Mouse (Mus musculus) kidney, postnatal 0 days (tissue): ENCODE measurements around the gene Eya2. TPM values are rescaled to one million over a fixed set of nuclear protein-coding genes. Genes with fewer than 3 reads are reported as not detected.

Experiments used
- ATAC-seq: fragments of 200-750 bp; cut with Nextera tagmentation; replicated peaks from 2 replicates; pipeline ENCODE4 v1.8.0; 2017; ENCODE audit warnings: low read depth, moderate number of reproducible peaks, moderate TSS enrichment, moderate library complexity; ENCODE audit not compliant: low FRiP score
- DNase-seq: peaks from one replicate; pipeline ENCODE4 v3.0.0-alpha.2; 2016; ENCODE audit warnings: low spot score
- H3K27ac ChIP-seq: fragments of 300-500 bp; sonication (generic); 2 replicates; pipeline ENCODE4 v1.5.1; 2014; ENCODE audit warnings: mild to moderate bottlenecking
- H3K27me3 ChIP-seq: fragments of 300-500 bp; sonication (generic); 2 replicates; pipeline ENCODE4 v1.6.1; 2014; ENCODE audit warnings: low read length, mixed read lengths; ENCODE audit not compliant: insufficient read depth
- H3K36me3 ChIP-seq: fragments of 300-500 bp; sonication (generic); 2 replicates; pipeline ENCODE4 v1.6.1; 2014; ENCODE audit warnings: low read length, mixed read lengths; ENCODE audit not compliant: insufficient read depth
- H3K4me1 ChIP-seq: fragments of 300-500 bp; sonication (generic); replicated peaks from 2 replicates; pipeline ENCODE4 v1.6.1; 2014; ENCODE audit warnings: antibody characterized with exemption, low read length, mixed read lengths; ENCODE audit not compliant: insufficient read depth
- H3K4me2 ChIP-seq: fragments of 300-500 bp; sonication (generic); 2 replicates; pipeline ENCODE4 v1.6.1; 2014; ENCODE audit warnings: mild to moderate bottlenecking, low read length, moderate library complexity, mixed read lengths
- H3K4me3 ChIP-seq: fragments of 300-500 bp; sonication (generic); replicated peaks from 2 replicates; pipeline ENCODE4 v1.5.1; 2014; ENCODE audit warnings: low read depth, low read length
- H3K9ac ChIP-seq: fragments of 300-500 bp; sonication (generic); 2 replicates; pipeline ENCODE4 v1.6.1; 2014; ENCODE audit warnings: low read depth, low read length
- H3K9me3 ChIP-seq: fragments of 300-500 bp; sonication (generic); replicated peaks from 2 replicates; pipeline ENCODE4 v1.6.1; 2016; ENCODE audit warnings: low read length, inconsistent platforms, mixed read lengths
- CTCF ChIP-seq: IDR thresholded peaks from 2 replicates; pipeline ENCODE4 v1.5.1; 2016; ENCODE audit warnings: antibody characterized with exemption, low read depth, mild to moderate bottlenecking, moderate library complexity
- WGBS: fragments of 180-500 bp; shearing (Covaris S2); extraction: QIAGEN DNeasy Blood & Tissue Kit; methylation state at CpG from one replicate; pipeline ENCODE4 v1.1.7; 2014; 5-methylcytosine and 5-hydroxymethylcytosine counted together
- polyA plus RNA-seq: library from polyadenylated mRNA; unstranded; fragments of >200 nt; fragmentation: Nextera tagmentation; extraction: Ambion mirVana; gene quantifications from 2 replicates; pipeline ENCODE4 v1.2.1, GENCODE M21; 2015

Eya2 gene
- polyA plus RNA-seq, 1 experiment from 2014 or later = 6.3 TPM

DNA sequence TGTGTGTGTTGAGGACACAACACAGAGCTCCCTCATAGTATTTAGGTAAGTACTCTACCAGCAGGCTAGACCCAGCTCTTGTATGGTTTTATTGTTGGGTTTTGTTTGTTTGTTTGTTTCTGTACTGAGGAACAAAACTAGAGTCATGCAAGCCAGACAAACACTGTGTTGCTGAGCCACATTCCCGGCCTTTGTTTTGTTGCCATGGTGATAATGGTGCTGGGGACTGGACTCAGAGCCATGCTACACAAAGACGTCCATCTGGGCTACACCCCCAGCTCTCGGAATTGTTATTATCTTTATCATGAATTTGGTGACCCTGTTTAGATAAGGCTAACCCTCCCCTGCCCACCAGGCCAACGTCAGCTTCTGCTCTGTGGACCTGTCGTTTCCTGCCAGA lies 163.7 kb downstream of the Eya2 start:
- WGBS = 20% methylated on average over 5 of the region's 5 CpGs
- DNase-seq = peak; percentile 57

DNA sequence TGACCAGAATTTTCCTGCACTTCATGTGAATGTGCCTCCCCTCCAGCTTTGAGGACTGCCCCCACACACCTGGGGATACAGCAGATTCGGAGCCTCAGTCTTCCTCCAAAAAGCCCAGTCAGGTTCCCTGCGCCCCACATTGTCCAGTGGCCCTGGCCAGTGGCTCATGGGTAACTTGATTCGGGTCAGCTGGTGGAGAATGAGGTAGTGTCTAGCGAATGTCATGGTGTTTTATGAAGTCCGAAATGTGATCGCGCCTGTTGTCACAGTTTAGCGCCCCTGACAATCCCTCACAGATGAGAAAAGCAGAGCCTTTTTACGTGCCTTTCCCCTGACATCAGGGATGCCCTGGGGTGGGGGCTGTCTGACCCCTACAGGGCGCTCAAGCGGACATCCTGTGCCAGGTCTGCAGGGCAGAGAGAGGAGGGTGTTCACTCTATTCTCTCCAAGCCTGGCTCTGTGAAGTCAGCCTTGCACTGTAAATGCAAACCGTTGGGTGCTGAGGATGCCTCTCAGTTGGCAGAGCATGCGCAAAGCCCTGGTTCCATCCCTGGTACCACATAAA lies 164.7 kb downstream of the Eya2 start:
- 43% methylated on average over 13 of the region's 13 CpGs for whole genome bisulfite sequencing
- ATAC-seq (peak; percentile 91), DNase-seq (peak; percentile 88)
- TF ChIP-seq CTCF = no peak
- H3K27ac ChIP-seq = no peak overlapping the region
- H3K27me3 ChIP-seq = no peaks in the 10 kb centered on the region
- H3K36me3 ChIP-seq = no peaks in the 10 kb centered on the region
- H3K4me3 ChIP-seq = no peak overlapping the region
- H3K4me1 ChIP-seq = no peaks in the 10 kb centered on the region
- no peak overlapping the region for H3K9ac ChIP-seq
- H3K9me3 ChIP-seq = no peaks in the 10 kb centered on the region
- no peak overlapping the region for H3K4me2 ChIP-seq

More for the DNA sequence above, 163.7 kb downstream of the Eya2 start:
- TF ChIP-seq CTCF = no peak
- Histone ChIP-seq H3K27ac (no peak overlapping the region), H3K9ac (no peak overlapping the region), H3K4me1 (no peaks in the 10 kb centered on the region), H3K4me2 (no peak overlapping the region), H3K36me3 (no peaks in the 10 kb centered on the region), H3K27me3 (no peaks in the 10 kb centered on the region), H3K9me3 (no peaks in the 10 kb centered on the region), H3K4me3 (no peak overlapping the region)
- ATAC-seq = no peak

DNA sequence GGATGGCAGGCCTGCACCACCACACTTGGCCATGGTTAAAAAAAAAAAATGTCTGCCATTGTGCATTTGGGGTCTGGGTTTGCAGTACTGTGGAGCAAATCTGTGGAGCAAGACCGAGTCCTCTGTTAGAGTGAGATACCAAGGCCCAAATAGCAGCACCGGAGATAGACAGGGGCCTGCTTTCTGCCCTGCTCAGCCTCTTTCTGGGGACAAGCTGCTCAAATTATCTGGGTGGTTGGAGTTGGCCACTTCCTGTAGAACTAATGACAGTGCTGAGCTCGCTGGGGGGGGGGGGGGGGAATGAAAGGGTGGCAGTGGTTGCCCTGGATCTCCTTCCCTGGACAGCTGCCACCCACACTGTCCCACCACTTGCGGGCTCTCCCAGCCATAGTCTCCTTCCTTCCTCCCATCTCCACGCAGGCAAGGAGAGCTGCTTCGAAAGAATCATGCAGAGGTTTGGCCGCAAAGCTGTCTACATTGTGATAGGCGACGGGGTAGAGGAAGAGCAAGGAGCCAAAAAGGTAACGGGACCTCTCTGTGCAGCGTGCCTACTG lies 174.1 kb downstream of the Eya2 start:
- Histone ChIP-seq H3K4me2 (no peak overlapping the region), H3K27ac (no peak overlapping the region), H3K9me3 (no peaks in the 10 kb centered on the region), H3K9ac (no peak overlapping the region), H3K4me1 (no peaks in the 10 kb centered on the region; the same call in 1 of the 2 replicates), H3K27me3 (no peaks in the 10 kb centered on the region), H3K36me3 (no peaks in the 10 kb centered on the region), H3K4me3 (no peak overlapping the region)
- no peak for TF ChIP-seq CTCF
- no peak for DNase-seq
- 42% methylated on average over 11 of the region's 11 CpGs for WGBS
- no peak for ATAC-seq

DNA sequence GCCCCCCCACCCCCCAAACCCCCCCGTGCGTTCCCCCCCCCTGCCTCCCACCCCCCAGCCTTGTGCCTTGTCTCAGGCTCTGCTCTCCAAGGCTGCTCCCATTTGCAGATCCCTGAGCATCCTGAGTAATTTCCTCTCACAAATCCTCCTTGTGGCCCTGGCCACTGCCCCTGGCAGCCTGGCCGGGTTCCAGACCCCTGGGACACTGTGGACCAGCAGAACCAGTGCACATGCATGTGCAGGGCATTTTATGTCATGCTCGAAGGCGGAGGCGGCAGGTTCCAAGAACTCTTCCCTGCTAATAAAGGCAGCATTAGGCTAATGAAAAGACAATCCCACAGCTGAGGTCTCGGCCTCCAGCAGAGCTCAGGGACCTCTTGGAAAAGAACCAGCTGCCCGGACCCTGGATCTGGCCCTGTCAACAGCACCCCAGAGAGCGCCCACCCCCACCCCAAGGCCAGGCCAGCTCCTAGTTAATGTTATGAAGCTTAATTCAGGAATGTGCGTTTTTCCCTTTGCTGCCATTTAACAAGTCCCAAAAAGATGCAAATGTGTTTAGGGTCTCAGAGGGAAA lies 174.6 kb downstream of the Eya2 start:
- H3K27ac ChIP-seq = no peak overlapping the region
- H3K4me3 ChIP-seq = no peak overlapping the region
- no peak for ATAC-seq
- no peak for TF ChIP-seq CTCF
- H3K9ac ChIP-seq = no peak overlapping the region
- no peaks in the 10 kb centered on the region for H3K27me3 ChIP-seq
- no peaks in the 10 kb centered on the region for H3K36me3 ChIP-seq
- H3K4me1 ChIP-seq = no peaks in the 10 kb centered on the region; the same call in 1 of the 2 replicates
- 55% methylated on average over 8 of the region's 10 CpGs for WGBS
- no peak for DNase-seq
- H3K9me3 ChIP-seq = no peaks in the 10 kb centered on the region
- H3K4me2 ChIP-seq = no peak overlapping the region

DNA sequence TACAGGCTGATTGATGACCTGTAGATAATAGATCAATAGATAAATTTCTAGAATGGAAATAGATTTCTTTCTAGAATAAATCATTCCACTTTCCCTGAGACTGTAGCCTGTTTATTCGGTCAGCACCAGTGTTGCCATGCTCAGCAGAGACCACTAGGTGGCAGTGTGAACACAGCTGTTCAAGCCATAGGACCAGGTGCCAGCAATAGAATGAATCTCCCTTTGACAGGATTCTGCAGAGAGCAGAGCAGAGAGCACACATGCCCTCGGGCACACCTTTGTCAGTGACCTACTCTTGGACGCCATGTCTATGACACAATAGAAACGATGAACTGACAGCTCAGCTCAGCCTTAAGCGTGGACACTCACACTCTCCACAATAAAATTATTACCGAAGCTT lies 184.1 kb downstream of the Eya2 start:
- peaks cover 11% of the 10 kb centered on the region; the same call in 1 of the 2 replicates for H3K36me3 ChIP-seq
- H3K4me3 ChIP-seq = no peak overlapping the region
- WGBS = 16% methylated on average over 6 of the region's 6 CpGs
- H3K27ac ChIP-seq = no peak overlapping the region
- H3K4me1 ChIP-seq = no peaks in the 10 kb centered on the region
- TF ChIP-seq CTCF = peak; percentile 97
- H3K27me3 ChIP-seq = no peaks in the 10 kb centered on the region
- peak; percentile 38 for ATAC-seq
- H3K4me2 ChIP-seq = no peak overlapping the region
- H3K9ac ChIP-seq = no peak overlapping the region
- peak; percentile 90 for DNase-seq
- no peaks in the 10 kb centered on the region for H3K9me3 ChIP-seq

DNA sequence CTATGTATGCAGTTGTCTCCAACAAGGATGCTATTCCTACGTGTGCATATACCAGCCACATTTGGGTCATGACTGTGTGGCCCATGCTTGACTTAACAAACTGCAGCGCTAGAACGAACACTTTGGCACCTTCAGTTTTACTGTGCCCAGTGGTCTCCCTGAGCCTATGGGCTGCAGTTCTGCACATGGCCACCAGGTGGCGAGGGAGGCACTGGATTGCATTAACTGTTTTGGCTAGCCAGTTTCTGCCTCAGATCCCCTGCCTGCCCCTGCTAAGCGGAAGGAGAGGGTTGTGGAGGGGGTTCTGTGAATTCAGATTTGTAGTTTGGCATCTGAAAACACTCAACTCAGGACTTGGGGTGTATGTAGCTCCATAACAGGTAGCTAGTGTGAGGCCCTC lies 187.5 kb downstream of the Eya2 start:
- H3K36me3 ChIP-seq = peaks cover 32% of the 10 kb centered on the region
- peak; percentile 21; the same call in 1 of the 2 replicates for ATAC-seq
- no peak overlapping the region for H3K27ac ChIP-seq

More for the DNA sequence above, 187.5 kb downstream of the Eya2 start:
- no peak overlapping the region for H3K9ac ChIP-seq
- no peaks in the 10 kb centered on the region for H3K9me3 ChIP-seq
- H3K4me2 ChIP-seq = no peak overlapping the region
- no peaks in the 10 kb centered on the region for H3K27me3 ChIP-seq
- H3K4me3 ChIP-seq = no peak overlapping the region
- DNase-seq = peak; percentile 79
- TF ChIP-seq CTCF = peak; percentile 98
- H3K4me1 ChIP-seq = no peaks in the 10 kb centered on the region; the same call in 1 of the 2 replicates
- 29% methylated on average over 5 of the region's 5 CpGs for WGBS
